Mouse (Mus musculus): ENCODE measurements at regions not wholly inside any gene's neighbourhood (a gene's known extent, or its start where the extent isn't known, plus 50 kb on each side); places are given as distances from the start of the nearest gene placed in this dataset.

GRCm38 (mm10) chr14:54185265-54185830 is 68.6 kb downstream of the Dad1 start:
- no peak for DNase-seq (ENCODE audit: low read depth, low spot score)

GRCm38 (mm10) chr14:54183873-54184272 is 70.0 kb downstream of the Dad1 start:
- DNase-seq (ENCODE audit: low read depth, low spot score), result no peak

GRCm38 (mm10) chr14:54182838-54183237 is 71.1 kb downstream of the Dad1 start:
- no peak for DNase-seq (ENCODE audit: low read depth, low spot score)

- no peak for DNase-seq (ENCODE audit: low read depth, low spot score)
Measured at GRCm38 (mm10) chr14:54181306-54181705, 72.6 kb downstream of the Dad1 start.

GRCm38 (mm10) chr14:54180754-54181153 is 73.2 kb downstream of the Dad1 start:
- DNase-seq (ENCODE audit: low read depth, low spot score), result no peak

- DNase-seq (ENCODE audit: low read depth, low spot score), result no peak
Measured at GRCm38 (mm10) chr14:54180271-54180670, 73.6 kb downstream of the Dad1 start.

- no peak for DNase-seq (ENCODE audit: low read depth, low spot score)
Measured at GRCm38 (mm10) chr14:54178856-54179255, 75.0 kb downstream of the Dad1 start.

GRCm38 (mm10) chr14:54176469-54176868 is 77.4 kb downstream of the Dad1 start:
- no peak for DNase-seq (ENCODE audit: low read depth, low spot score)

GRCm38 (mm10) chr14:54175476-54175875 is 78.4 kb downstream of the Dad1 start:
- no peak for DNase-seq (ENCODE audit: low read depth, low spot score)

- no peak for DNase-seq (ENCODE audit: low read depth, low spot score)
Measured at GRCm38 (mm10) chr14:54173316-54173715, 80.6 kb downstream of the Dad1 start.

GRCm38 (mm10) chr14:54169254-54169653 is 84.7 kb downstream of the Dad1 start:
- DNase-seq (ENCODE audit: low read depth, low spot score), result no peak

- no peak for DNase-seq (ENCODE audit: low read depth, low spot score)
Measured at GRCm38 (mm10) chr14:54168414-54168931, 85.4 kb downstream of the Dad1 start.

GRCm38 (mm10) chr14:54166057-54166456 is 87.8 kb downstream of the Dad1 start:
- DNase-seq (ENCODE audit: low read depth, low spot score), result peak; percentile 45

- DNase-seq (ENCODE audit: low read depth, low spot score), result no peak
Measured at GRCm38 (mm10) chr14:54164874-54165273, 89.0 kb downstream of the Dad1 start.

GRCm38 (mm10) chr14:54161916-54162315 is 92.0 kb downstream of the Dad1 start:
- peak; percentile 24 for DNase-seq (ENCODE audit: low read depth, low spot score)

- no peak for DNase-seq (ENCODE audit: low read depth, low spot score)
Measured at GRCm38 (mm10) chr14:54161206-54161605, 92.7 kb downstream of the Dad1 start.

- DNase-seq (ENCODE audit: low read depth, low spot score), result no peak
Measured at GRCm38 (mm10) chr14:54159816-54160215, 94.1 kb downstream of the Dad1 start.

GRCm38 (mm10) chr14:54158214-54158965 is 95.5 kb downstream of the Dad1 start:
- DNase-seq (ENCODE audit: low read depth, low spot score), result no peak

- DNase-seq (ENCODE audit: low read depth, low spot score), result no peak
Measured at GRCm38 (mm10) chr14:54156536-54156935, 97.4 kb downstream of the Dad1 start.

GRCm38 (mm10) chr14:54152485-54153235 is 101.2 kb downstream of the Dad1 start:
- peak; percentile 70 for DNase-seq (ENCODE audit: low read depth, low spot score)

- DNase-seq (ENCODE audit: low read depth, low spot score), result no peak
Measured at GRCm38 (mm10) chr14:54151921-54152320, 102.0 kb downstream of the Dad1 start.

GRCm38 (mm10) chr14:54151272-54151671 is 102.6 kb downstream of the Dad1 start:
- DNase-seq (ENCODE audit: low read depth, low spot score), result no peak
